In the genomic region with DNA sequence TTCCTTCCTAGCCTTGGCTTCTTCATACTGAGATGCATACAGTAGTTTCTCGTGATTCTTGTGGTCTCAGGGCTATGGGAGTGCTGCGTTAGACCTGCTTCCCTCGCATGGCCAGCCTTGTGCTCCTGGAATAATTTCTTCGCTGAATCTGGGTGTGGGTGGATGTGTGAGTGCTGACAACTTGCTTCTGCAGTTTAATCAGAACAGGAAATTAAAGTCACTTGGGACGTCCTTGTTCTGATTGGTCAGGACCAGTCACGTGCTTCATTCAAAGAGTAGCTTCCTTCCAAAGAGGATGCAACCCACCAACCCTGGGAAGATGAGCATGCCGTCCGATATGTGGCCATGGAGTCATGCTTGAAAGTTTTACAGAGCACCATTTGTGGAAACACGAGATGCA, we compare ENCODE assay signal across 11 mouse cellular contexts.
"Had no signal": no experiment of that assay in that cellular context is flagged by ENCODE, and none has a peak within 500 bp of the region (broad histone marks: within the 10 kb centered on the region; RNA-seq: fewer than 3 reads in every experiment).

No protein-coding gene starts in this region.

- H3K36me3 ChIP-seq: limb, embryonic 13.5 days; midbrain, embryonic 13.5 days had no signal

- H3K27me3 ChIP-seq: limb, embryonic 13.5 days; midbrain, embryonic 13.5 days had no signal

- DNase-seq: kidney, adult 11 months; kidney, adult 9 months; kidney, postnatal 36 days; lung, adult 18-20 months; lung, postnatal 36 days; thymus, adult 18-20 months had no signal

- H3K27ac ChIP-seq: kidney, postnatal 0 days; limb, embryonic 13.5 days; liver, embryonic 14.5 days; midbrain, embryonic 13.5 days; stomach, postnatal 0 days had no signal

- H3K4me3 ChIP-seq: limb, embryonic 13.5 days; midbrain, embryonic 13.5 days had no signal

- H3K9ac ChIP-seq: limb, embryonic 13.5 days; liver, embryonic 14.5 days; midbrain, embryonic 13.5 days had no signal

- ATAC-seq: midbrain, embryonic 13.5 days had no signal

- H3K4me2 ChIP-seq: limb, embryonic 13.5 days; midbrain, embryonic 13.5 days had no signal

- H3K9me3 ChIP-seq: midbrain, embryonic 13.5 days had no signal
